Mouse (Mus musculus): Measurements from ENCODE around the gene Clk3. TPM values are rescaled to one million over a fixed set of nuclear protein-coding genes. Genes with fewer than 3 reads are reported as not detected.

Gene Clk3
- polyA plus RNA-seq (2014; fragmentation: Nextera tagmentation; extraction: Ambion mirVana): 66.3 and 68.7 TPM in 2 replicates

DNA sequence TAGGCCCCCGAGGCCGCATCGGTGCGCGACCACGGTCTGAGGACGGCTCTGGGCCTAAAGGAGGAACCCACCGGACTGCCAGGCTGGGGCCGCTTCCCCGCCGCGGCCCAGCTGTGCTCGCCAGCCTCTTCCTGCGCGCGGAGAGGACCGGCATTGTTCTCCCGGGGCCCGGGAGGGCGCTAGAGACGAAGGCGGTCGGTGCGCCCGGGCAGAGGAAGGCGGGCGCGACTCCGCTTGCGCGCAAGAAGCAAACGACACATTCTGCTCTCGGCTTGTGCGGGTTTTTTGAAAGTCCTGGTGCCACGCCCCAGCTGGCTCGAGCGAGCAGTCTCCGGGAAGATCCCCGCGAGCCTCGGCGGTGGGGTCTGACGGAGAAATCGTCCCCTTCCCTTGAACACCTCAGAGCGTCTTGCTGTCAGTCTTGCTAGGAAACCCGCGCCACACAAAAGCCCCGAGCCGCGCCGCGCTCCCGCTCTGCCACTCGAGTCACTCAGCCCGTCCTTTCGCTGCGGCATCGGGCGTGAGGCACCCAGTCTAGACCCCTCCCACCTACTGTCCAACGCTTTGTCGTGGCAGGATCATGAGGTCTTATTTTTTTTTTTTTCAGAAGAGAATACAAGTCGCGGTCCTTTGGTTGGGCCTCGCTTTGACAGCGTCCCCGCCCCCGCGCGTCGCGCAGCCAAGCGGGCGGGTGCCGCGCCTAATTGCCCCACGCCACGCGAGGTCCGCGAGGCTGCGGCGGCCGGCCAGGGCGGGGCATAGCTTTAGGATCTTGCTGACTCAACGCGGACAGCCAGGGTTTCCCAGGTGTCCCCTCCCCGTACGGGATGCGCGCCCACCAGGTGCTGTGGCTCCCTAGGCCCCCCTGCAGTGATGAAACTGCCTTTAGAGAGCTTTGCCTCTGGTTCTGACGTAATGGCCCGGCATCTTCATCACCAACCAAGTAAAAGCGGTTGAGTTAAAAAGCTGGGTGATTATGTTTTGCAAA lies at the start of gene Clk3:
TSS of gene Clk3 (minus strand) at position 497 of the 988 bp plus-strand sequence.
- under 1% methylated on average over 93 of the region's 93 CpGs for WGBS
- ATAC-seq (ENCODE audit: low FRiP score, low TSS enrichment): peak; percentile 72
- Histone ChIP-seq H3K36me3 (ENCODE audit: control insufficient read depth, insufficient read depth, low read length) (peaks cover 9% of the 10 kb centered on the region), H3K27me3 (ENCODE audit: control insufficient read depth, insufficient read depth, low read length) (no peaks in the 10 kb centered on the region), H3K4me2 (ENCODE audit: low read length) (peak within 1 kb of the TSS; percentile 95), H3K9ac (replicated peaks; ENCODE audit: low read length) (peak within 1 kb of the TSS; percentile 100), H3K9me3 (ENCODE audit: control insufficient read depth, low read length) (no peaks in the 10 kb centered on the region), H3K4me1 (ENCODE audit: control insufficient read depth, insufficient read depth, low read length) (peaks cover 31% of the 10 kb centered on the region), H3K4me3 (replicated peaks; ENCODE audit: low read depth, low read length) (peak within 1 kb of the TSS; percentile 92), H3K27ac (replicated peaks; ENCODE audit: low read depth, low read length) (peak within 1 kb of the TSS; percentile 99)
- peak; percentile 84 for DNase-seq

DNA sequence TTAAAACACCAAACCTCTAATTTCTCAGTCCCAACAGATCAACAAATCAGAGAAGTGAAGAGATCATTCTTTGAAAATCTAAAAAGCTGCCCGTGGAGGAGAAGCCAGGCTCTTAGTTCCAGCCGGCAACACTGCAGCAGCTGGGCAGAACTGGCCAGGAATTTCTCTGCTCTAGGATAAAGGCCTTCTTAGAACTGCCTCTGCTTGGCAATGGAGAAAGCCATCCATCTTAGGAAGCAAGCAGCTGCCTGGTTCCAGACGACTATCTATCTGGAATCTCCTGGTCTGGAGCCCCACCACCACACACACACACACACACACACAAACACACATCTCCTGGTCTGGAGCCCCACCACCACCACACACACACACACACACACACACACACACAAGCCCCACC lies 49.2 kb upstream of the Clk3 start:
- ATAC-seq (ENCODE audit: low FRiP score, low TSS enrichment) (no peak), DNase-seq (no peak)
- H3K4me1 ChIP-seq (ENCODE audit: control insufficient read depth, insufficient read depth, low read length): peaks cover 51% of the 10 kb centered on the region
- H3K36me3 ChIP-seq (ENCODE audit: control insufficient read depth, insufficient read depth, low read length): no peaks in the 10 kb centered on the region
- H3K27ac ChIP-seq (replicated peaks; ENCODE audit: low read depth, low read length): no peak overlapping the region
- H3K4me2 ChIP-seq (ENCODE audit: low read length): no peak overlapping the region
- no peak overlapping the region for H3K4me3 ChIP-seq (replicated peaks; ENCODE audit: low read depth, low read length)
- H3K9me3 ChIP-seq (ENCODE audit: control insufficient read depth, low read length): no peaks in the 10 kb centered on the region
- H3K9ac ChIP-seq (replicated peaks; ENCODE audit: low read length): no peak overlapping the region
- H3K27me3 ChIP-seq (ENCODE audit: control insufficient read depth, insufficient read depth, low read length): no peaks in the 10 kb centered on the region
- 33% methylated on average over 3 of the region's 3 CpGs for WGBS

DNA sequence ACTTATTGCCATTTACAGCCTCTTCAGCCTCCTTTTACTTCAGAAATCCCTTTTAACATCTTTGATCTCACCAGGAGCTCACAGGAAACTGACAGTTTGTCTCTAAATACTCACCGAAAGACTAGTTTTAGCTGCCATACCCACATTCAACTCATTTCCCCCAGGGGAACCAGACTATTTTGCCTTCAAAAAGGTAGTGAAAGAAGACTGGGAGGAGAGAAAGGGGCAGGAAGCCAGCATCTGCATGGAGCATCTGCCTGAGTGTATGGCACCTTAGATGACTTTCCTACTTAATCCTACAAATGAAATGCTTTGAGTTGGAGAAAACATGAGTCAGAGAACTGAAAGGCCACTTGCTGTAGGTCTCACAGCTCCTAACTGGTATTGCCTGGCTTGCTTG lies 48.4 kb upstream of the Clk3 start:
- ATAC-seq (ENCODE audit: low FRiP score, low TSS enrichment) (no peak), DNase-seq (no peak)
- Histone ChIP-seq H3K4me3 (replicated peaks; ENCODE audit: low read depth, low read length) (no peak overlapping the region), H3K27me3 (ENCODE audit: control insufficient read depth, insufficient read depth, low read length) (no peaks in the 10 kb centered on the region), H3K36me3 (ENCODE audit: control insufficient read depth, insufficient read depth, low read length) (no peaks in the 10 kb centered on the region), H3K9ac (replicated peaks; ENCODE audit: low read length) (no peak overlapping the region), H3K4me1 (ENCODE audit: control insufficient read depth, insufficient read depth, low read length) (peaks cover 60% of the 10 kb centered on the region), H3K4me2 (ENCODE audit: low read length) (no peak overlapping the region), H3K9me3 (ENCODE audit: control insufficient read depth, low read length) (no peaks in the 10 kb centered on the region), H3K27ac (replicated peaks; ENCODE audit: low read depth, low read length) (peak overlapping the region; percentile 28)
- 12% methylated on average over 1 of the region's 1 CpGs for WGBS

DNA sequence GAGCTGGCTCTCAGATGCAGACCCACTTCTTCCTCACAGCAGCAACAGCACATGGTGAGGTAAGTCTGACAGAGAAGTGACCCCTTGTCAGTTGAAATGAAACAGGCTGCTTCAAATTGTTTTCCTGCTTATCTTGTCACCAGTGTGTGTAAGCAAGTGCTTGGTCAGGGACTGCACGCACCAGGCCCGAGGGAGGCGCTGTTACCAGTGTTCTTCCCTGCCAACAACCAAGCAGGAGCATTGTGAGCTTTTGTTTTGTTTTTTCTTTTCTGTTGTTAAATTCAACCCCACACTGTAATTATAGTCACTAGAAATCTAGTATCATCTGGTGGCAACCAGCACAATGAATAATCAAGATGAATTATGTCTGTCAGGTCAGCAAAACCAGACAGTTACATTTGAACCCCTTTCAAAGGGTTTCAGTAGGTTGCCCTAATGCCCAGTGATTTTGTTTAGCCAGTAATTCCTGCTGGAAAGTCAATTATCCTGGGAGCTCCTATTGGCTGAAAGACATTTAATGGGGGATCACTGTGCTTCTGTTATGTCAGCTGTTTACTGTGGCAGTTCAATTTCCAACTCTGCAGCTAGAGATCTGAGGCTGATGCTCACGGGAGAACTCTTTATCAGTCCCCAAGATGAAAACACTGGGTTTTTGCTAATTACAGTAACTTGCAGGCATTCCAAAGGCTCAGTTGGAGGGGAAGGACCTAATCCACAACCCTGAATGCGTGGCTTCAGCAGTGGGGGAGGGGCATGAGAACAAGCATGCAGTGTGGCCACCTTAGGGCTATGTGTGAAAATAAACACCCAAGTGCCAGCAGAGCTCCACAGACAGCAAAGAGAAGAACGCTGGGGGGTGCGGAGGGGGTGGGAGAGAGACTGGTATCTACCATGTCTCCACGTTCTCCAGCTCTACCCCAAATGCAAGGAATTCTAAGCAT lies 46.4 kb upstream of the Clk3 start:
- no peaks in the 10 kb centered on the region for H3K27me3 ChIP-seq (ENCODE audit: control insufficient read depth, insufficient read depth, low read length)
- no peak overlapping the region for H3K4me2 ChIP-seq (ENCODE audit: low read length)
- peak; percentile 61 for DNase-seq
- peaks cover 63% of the 10 kb centered on the region for H3K4me1 ChIP-seq (ENCODE audit: control insufficient read depth, insufficient read depth, low read length)
- H3K9ac ChIP-seq (replicated peaks; ENCODE audit: low read length): no peak overlapping the region
- no peak for ATAC-seq (ENCODE audit: low FRiP score, low TSS enrichment)
- no peaks in the 10 kb centered on the region for H3K9me3 ChIP-seq (ENCODE audit: control insufficient read depth, low read length)
- H3K36me3 ChIP-seq (ENCODE audit: control insufficient read depth, insufficient read depth, low read length): peaks cover 5% of the 10 kb centered on the region; the same call in 1 of the 2 replicates
- H3K27ac ChIP-seq (replicated peaks; ENCODE audit: low read depth, low read length): peak overlapping the region; percentile 64
- 47% methylated on average over 8 of the region's 8 CpGs for WGBS
- H3K4me3 ChIP-seq (replicated peaks; ENCODE audit: low read depth, low read length): no peak overlapping the region

DNA sequence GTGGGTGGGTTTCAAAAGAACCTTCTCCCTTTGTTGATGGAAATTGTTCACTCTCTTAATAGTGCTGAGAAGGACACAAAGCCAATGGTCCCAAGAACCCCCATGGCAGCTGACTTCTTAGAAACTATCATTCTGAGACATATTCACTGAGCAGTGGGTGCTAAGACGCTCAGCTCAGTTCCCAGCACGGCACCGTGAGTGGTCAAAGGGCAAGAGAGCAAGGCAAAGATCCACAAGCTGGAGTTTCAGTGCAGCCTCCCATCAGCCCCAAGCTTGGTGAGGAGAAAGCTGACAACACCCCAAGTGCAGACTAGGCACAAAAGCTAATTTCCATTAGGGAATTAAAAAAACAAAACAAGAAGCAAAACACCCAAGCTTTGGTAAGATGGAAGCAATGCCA lies 45.0 kb upstream of the Clk3 start:
- DNase-seq: no peak
- WGBS: 82% methylated on average over 3 of the region's 3 CpGs
- no peak for ATAC-seq (ENCODE audit: low FRiP score, low TSS enrichment)
- Histone ChIP-seq H3K4me1 (ENCODE audit: control insufficient read depth, insufficient read depth, low read length) (peaks cover 61% of the 10 kb centered on the region), H3K27ac (replicated peaks; ENCODE audit: low read depth, low read length) (no peak overlapping the region), H3K4me3 (replicated peaks; ENCODE audit: low read depth, low read length) (no peak overlapping the region), H3K36me3 (ENCODE audit: control insufficient read depth, insufficient read depth, low read length) (peaks cover 5% of the 10 kb centered on the region; the same call in 1 of the 2 replicates), H3K4me2 (ENCODE audit: low read length) (no peak overlapping the region), H3K27me3 (ENCODE audit: control insufficient read depth, insufficient read depth, low read length) (no peaks in the 10 kb centered on the region), H3K9me3 (ENCODE audit: control insufficient read depth, low read length) (no peaks in the 10 kb centered on the region), H3K9ac (replicated peaks; ENCODE audit: low read length) (no peak overlapping the region)

DNA sequence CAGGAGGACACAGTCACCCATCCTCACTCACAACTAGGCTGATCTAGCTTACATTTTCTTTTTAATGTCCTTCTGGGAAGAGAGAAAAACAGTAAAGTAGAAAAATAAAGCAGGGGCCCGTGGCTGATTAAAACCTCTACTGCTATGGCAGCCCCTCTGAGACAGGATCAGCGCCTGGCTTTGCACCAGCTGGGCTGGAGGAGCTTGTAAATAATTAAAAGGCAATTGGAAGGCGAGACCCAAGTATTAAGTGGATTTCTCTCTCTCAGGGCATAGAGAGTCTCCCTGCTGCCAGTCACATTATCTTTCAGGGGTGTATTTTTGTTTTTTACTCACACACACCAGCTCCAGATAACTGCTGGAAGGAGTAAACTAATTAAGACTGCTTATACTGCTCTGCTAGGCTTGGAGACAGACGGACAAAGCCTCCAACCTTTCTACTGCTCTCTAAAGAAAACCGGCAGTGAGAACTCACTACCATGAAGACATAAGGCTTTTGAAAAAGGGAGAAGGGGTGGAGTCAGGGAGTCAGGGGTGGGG lies 43.2 kb upstream of the Clk3 start:
- DNase-seq: peak; percentile 72

DNA sequence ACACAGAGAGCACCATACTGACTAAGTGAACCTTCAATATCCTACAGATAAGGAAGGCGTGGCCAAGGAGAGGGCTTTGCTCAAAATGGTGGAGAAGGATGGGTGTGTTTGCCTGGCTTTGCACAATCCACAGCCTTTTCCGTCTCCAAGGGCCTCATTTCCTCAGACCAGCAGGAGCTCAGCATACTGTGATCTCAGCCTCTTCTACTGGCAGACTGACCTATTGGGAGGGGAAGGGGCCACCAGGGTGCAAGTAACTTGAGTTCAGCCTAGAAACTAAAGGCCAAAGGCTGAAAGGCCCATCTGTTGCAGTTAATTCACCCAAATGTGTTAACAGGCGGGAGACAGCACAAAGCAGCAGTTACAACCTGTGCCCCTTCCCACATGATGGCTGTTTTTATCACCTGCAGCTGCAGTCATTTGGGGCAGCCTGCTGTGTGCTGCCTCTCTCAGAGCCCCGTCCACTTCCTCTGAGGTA lies 41.6 kb upstream of the Clk3 start:
- Histone ChIP-seq H3K9me3 (ENCODE audit: control insufficient read depth, low read length) (no peaks in the 10 kb centered on the region), H3K4me2 (ENCODE audit: low read length) (no peak overlapping the region), H3K4me1 (ENCODE audit: control insufficient read depth, insufficient read depth, low read length) (peaks cover 50% of the 10 kb centered on the region), H3K36me3 (ENCODE audit: control insufficient read depth, insufficient read depth, low read length) (peaks cover 6% of the 10 kb centered on the region; the same call in 1 of the 2 replicates), H3K27ac (replicated peaks; ENCODE audit: low read depth, low read length) (no peak overlapping the region), H3K27me3 (ENCODE audit: control insufficient read depth, insufficient read depth, low read length) (no peaks in the 10 kb centered on the region), H3K4me3 (replicated peaks; ENCODE audit: low read depth, low read length) (no peak overlapping the region), H3K9ac (replicated peaks; ENCODE audit: low read length) (no peak overlapping the region)
- WGBS: 83% methylated on average over 4 of the region's 4 CpGs
- DNase-seq (no peak), ATAC-seq (ENCODE audit: low FRiP score, low TSS enrichment) (no peak)

More for the DNA sequence above, 43.2 kb upstream of the Clk3 start:
- Histone ChIP-seq H3K4me1 (ENCODE audit: control insufficient read depth, insufficient read depth, low read length) (peaks cover 54% of the 10 kb centered on the region), H3K9me3 (ENCODE audit: control insufficient read depth, low read length) (no peaks in the 10 kb centered on the region), H3K4me2 (ENCODE audit: low read length) (no peak overlapping the region), H3K27ac (replicated peaks; ENCODE audit: low read depth, low read length) (peak overlapping the region; percentile 65), H3K4me3 (replicated peaks; ENCODE audit: low read depth, low read length) (no peak overlapping the region), H3K9ac (replicated peaks; ENCODE audit: low read length) (no peak overlapping the region), H3K27me3 (ENCODE audit: control insufficient read depth, insufficient read depth, low read length) (no peaks in the 10 kb centered on the region), H3K36me3 (ENCODE audit: control insufficient read depth, insufficient read depth, low read length) (peaks cover 5% of the 10 kb centered on the region; the same call in 1 of the 2 replicates)
- 15% methylated on average over 5 of the region's 5 CpGs for WGBS
- no peak; the same call in 1 of the 2 replicates for ATAC-seq (ENCODE audit: low FRiP score, low TSS enrichment)

DNA sequence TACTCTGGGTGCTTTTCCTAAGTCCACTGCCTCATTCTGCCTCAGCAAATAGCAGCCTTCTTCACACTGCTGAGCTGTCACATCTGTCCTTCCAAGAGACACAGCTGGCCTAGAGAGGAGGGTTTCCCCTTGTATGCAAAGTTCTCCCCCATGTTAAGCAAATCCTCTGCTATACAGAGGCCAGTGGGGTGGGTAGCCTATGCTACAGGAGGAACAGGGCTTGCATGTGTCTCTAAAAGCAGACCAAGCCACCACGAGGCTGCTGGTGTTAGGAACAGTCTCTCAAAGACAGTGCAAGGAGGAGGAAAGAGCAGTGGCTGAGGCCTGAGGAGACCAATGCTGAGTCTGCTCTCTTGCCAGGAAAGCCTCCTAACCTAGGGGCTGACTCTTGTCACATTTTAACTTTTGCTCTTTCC lies 40.4 kb upstream of the Clk3 start:
- no peak for ATAC-seq (ENCODE audit: low FRiP score, low TSS enrichment)
- peaks cover 38% of the 10 kb centered on the region for H3K4me1 ChIP-seq (ENCODE audit: control insufficient read depth, insufficient read depth, low read length)
- no peaks in the 10 kb centered on the region for H3K9me3 ChIP-seq (ENCODE audit: control insufficient read depth, low read length)
- 76% methylated on average over 1 of the region's 1 CpGs for WGBS
- no peak overlapping the region; the same call in 1 of the 2 replicates for H3K27ac ChIP-seq (replicated peaks; ENCODE audit: low read depth, low read length)
- DNase-seq: no peak
- peaks cover 9% of the 10 kb centered on the region for H3K36me3 ChIP-seq (ENCODE audit: control insufficient read depth, insufficient read depth, low read length)
- H3K4me2 ChIP-seq (ENCODE audit: low read length): no peak overlapping the region
- H3K4me3 ChIP-seq (replicated peaks; ENCODE audit: low read depth, low read length): no peak overlapping the region
- H3K9ac ChIP-seq (replicated peaks; ENCODE audit: low read length): no peak overlapping the region
- no peaks in the 10 kb centered on the region for H3K27me3 ChIP-seq (ENCODE audit: control insufficient read depth, insufficient read depth, low read length)

Measured in midbrain, embryonic 14.5 days (tissue).